Mouse (Mus musculus): Measurements from ENCODE around the gene Samd4. TPM values are rescaled to one million over a fixed set of nuclear protein-coding genes. Genes with fewer than 3 reads are reported as not detected.

The Samd4 gene
- polyA plus RNA-seq (2015; fragmentation: Illumina TruSeq; extraction: RNeasy Lipid Tissue Mini Kit (QIAGEN cat#74804); ENCODE audit: insufficient read depth, low replicate concordance), result 3.4 TPM

DNA sequence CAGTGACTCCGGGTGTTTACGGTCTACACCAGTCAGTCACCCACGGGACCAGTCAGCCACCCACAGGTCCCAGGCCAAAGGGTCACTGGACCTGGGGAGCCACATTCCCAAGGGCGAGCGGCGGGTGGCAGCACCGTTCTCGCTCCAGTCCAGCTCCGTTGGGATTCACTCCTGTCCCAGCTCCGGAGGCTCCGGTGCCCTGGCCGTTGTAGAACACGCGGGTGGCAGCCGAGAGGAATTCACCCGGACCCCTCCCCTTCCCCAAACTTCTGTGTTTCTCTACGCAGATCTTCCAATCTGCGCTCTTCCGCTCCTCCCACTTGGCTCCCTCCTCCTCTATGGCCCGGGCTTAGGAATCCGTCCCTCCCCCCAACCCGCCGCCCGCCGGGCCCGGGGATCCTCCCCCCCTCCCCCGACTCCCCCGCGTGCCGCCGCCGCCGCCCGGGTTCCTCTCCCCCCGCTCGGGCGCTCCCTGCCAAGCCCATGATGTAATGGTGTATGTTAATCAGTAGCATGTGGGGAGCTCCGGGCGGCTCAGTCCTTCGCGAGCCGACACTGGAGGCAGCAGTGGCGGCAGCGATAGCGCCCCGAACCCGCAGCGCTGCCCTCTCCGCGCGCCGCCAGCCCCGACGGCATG is at the start of gene Samd4:
TSS of gene Samd4 (plus strand) at position 424 of the 637 bp plus-strand sequence.

Other genes with a start within 250 kb of the Samd4 start
- gene Cdkn3, start 122.3 kb upstream of the Samd4 start, polyA plus RNA-seq (2015; fragmentation: Illumina TruSeq; extraction: RNeasy Lipid Tissue Mini Kit (QIAGEN cat#74804); ENCODE audit: insufficient read depth, low replicate concordance), result 12.3 TPM
- gene Cnih1, start 94.4 kb upstream of the Samd4 start, polyA plus RNA-seq (2015; fragmentation: Illumina TruSeq; extraction: RNeasy Lipid Tissue Mini Kit (QIAGEN cat#74804); ENCODE audit: insufficient read depth, low replicate concordance), result 82.9 TPM
- gene Gmfb, start 60.6 kb upstream of the Samd4 start, polyA plus RNA-seq (2015; fragmentation: Illumina TruSeq; extraction: RNeasy Lipid Tissue Mini Kit (QIAGEN cat#74804); ENCODE audit: insufficient read depth, low replicate concordance), result 146 TPM
- gene Cgrrf1, start 50.7 kb upstream of the Samd4 start, polyA plus RNA-seq (2015; fragmentation: Illumina TruSeq; extraction: RNeasy Lipid Tissue Mini Kit (QIAGEN cat#74804); ENCODE audit: insufficient read depth, low replicate concordance), result 21.4 TPM